Mouse (Mus musculus) myocyte (in vitro differentiated cells): ENCODE measurements around the gene Olfr279.

ENCODE experiments used
- MYOG ChIP-seq, 3 experiments: IDR thresholded peaks; one replicate each; pipeline ENCODE4 v1.6.1; 2011; ENCODE audit warnings: control low read depth in 2 of 3, low read depth in 2 of 3, mild to moderate bottlenecking in 2 of 3; ENCODE audit not compliant: insufficient read length in 2 of 3, control insufficient read depth in 1 of 3, insufficient read depth in 1 of 3
- POLR2A ChIP-seq: IDR thresholded peaks from one replicate; pipeline ENCODE4 v1.6.1; 2011; ENCODE audit warnings: low read depth, mild to moderate bottlenecking, control low read depth, moderate library complexity; ENCODE audit not compliant: insufficient read length
- POLR2AphosphoS2 ChIP-seq: IDR thresholded peaks from one replicate; pipeline ENCODE4 v1.6.1; 2011; ENCODE audit warnings: low read depth, control low read depth; ENCODE audit not compliant: insufficient read length
- REST ChIP-seq: IDR thresholded peaks from one replicate; pipeline ENCODE4 v1.6.1; 2011; ENCODE audit warnings: mild to moderate bottlenecking, control low read depth, moderate library complexity; ENCODE audit not compliant: insufficient read depth, insufficient read length
- TCF12 ChIP-seq: IDR thresholded peaks from one replicate; pipeline ENCODE4 v1.6.1; 2011; ENCODE audit warnings: mild to moderate bottlenecking, control low read depth; ENCODE audit not compliant: poor library complexity, insufficient read depth, severe bottlenecking
- TCF3 ChIP-seq: IDR thresholded peaks from one replicate; pipeline ENCODE4 v1.6.1; 2011; ENCODE audit warnings: low read depth, control low read depth; ENCODE audit not compliant: insufficient read length
- USF1 ChIP-seq: IDR thresholded peaks from one replicate; pipeline ENCODE4 v1.6.1; 2011; ENCODE audit warnings: low read depth, mild to moderate bottlenecking, control low read depth, moderate library complexity

- TF ChIP-seq REST (no peak), POLR2A (no peak), USF1 (no peak), MYOG (IDR thresholded peaks at IDR 0.05; ENCODE audit: control insufficient read depth in 1 of 3, insufficient read depth in 1 of 3, insufficient read length in 2 of 3, low read depth in 2 of 3) (no peak), POLR2AphosphoS2 (no peak), TCF3 (no peak), TCF12 (no peak)
These were observed 15.1 kb downstream of the Olfr279 start for GRCm38 (mm10) chr15:98507321-98507720.
